Mouse (Mus musculus) MEL (cell line): ENCODE data around the gene Nkain1. TPM values are rescaled to one million over a fixed set of nuclear protein-coding genes. Genes with fewer than 3 reads are reported as not detected.

ENCODE experiments used
- DNase-seq: peaks from one replicate; pipeline ENCODE4 v3.0.0; 2011; ENCODE audit warnings: low read depth, low spot score
- H3K27ac ChIP-seq: 2 replicates; pipeline ENCODE4 v1.5.1; 2012; ENCODE audit warnings: low read depth, mild to moderate bottlenecking, control low read depth, low read length, moderate library complexity; ENCODE audit not compliant: control insufficient read depth
- H3K27me3 ChIP-seq, 2 experiments: fragments of 150-350 bp in 1 of 2; sonication (generic) in 1 of 2; 2 replicates each; pipeline ENCODE4 v1.6.1; 2012; ENCODE audit warnings: low read length in 2 of 2, mild to moderate bottlenecking in 2 of 2, improper control_type of control experiment in 1 of 2, moderate library complexity in 1 of 2; ENCODE audit not compliant: insufficient read depth in 2 of 2, control insufficient read depth in 1 of 2
- H3K36me3 ChIP-seq, 2 experiments: 2 replicates each; pipeline ENCODE4 v1.6.1; 2012 to 2014; ENCODE audit warnings: low read length in 2 of 2, improper control_type of control experiment in 1 of 2, inconsistent platforms in 1 of 2, mild to moderate bottlenecking in 1 of 2; ENCODE audit not compliant: insufficient read depth in 2 of 2, control insufficient read depth in 1 of 2
- H3K4me1 ChIP-seq, 2 experiments: fragments of 150-350 bp in 1 of 2; sonication (generic) in 1 of 2; 2 replicates each; pipeline ENCODE4 v1.6.1; 2012; ENCODE audit warnings: low read length in 2 of 2, improper control_type of control experiment in 1 of 2, mild to moderate bottlenecking in 1 of 2; ENCODE audit not compliant: insufficient read depth in 2 of 2, control insufficient read depth in 1 of 2
- H3K4me3 ChIP-seq, 2 experiments: fragments of 150-350 bp in 1 of 2; sonication (generic) in 1 of 2; 2 replicates each; pipeline ENCODE4 v1.5.1; 2012; ENCODE audit warnings: low read depth in 2 of 2, low read length in 2 of 2, mild to moderate bottlenecking in 2 of 2, moderate library complexity in 2 of 2, control low read depth in 1 of 2, improper control_type of control experiment in 1 of 2; ENCODE audit not compliant: control insufficient read depth in 1 of 2, insufficient read depth in 1 of 2
- H3K79me2 ChIP-seq: 2 replicates; pipeline ENCODE4 v1.6.1; 2012; ENCODE audit warnings: mild to moderate bottlenecking, low read length, moderate library complexity; ENCODE audit not compliant: control insufficient read depth, poor library complexity, insufficient read depth
- H3K9ac ChIP-seq: 2 replicates; pipeline ENCODE4 v1.6.1; 2012; ENCODE audit warnings: low read depth, mild to moderate bottlenecking, control low read depth, low read length, moderate library complexity; ENCODE audit not compliant: control insufficient read depth, poor library complexity, severe bottlenecking
- H3K9me3 ChIP-seq: fragments of 150-350 bp; sonication (generic); replicated peaks from 2 replicates; pipeline ENCODE4 v1.6.1; 2012; ENCODE audit warnings: mild to moderate bottlenecking, low read length, improper control_type of control experiment, moderate library complexity; ENCODE audit not compliant: insufficient read depth
- CHD1 ChIP-seq: IDR thresholded peaks from 2 replicates; pipeline ENCODE4 v1.6.1; 2012; ENCODE audit warnings: low read depth, mild to moderate bottlenecking, inconsistent platforms, low read length, improper control_type of control experiment
- CHD2 ChIP-seq: IDR thresholded peaks from 2 replicates; pipeline ENCODE4 v1.6.1; 2011; ENCODE audit warnings: low read length, improper control_type of control experiment
- ETS1 ChIP-seq: IDR thresholded peaks from 2 replicates; pipeline ENCODE4 v1.6.1; 2012; ENCODE audit warnings: low read depth, mild to moderate bottlenecking, inconsistent platforms, low read length, improper control_type of control experiment, moderate library complexity
- GATA1 ChIP-seq: IDR thresholded peaks from 2 replicates; pipeline ENCODE4 v1.6.1; 2011; ENCODE audit warnings: low read depth, low read length, improper control_type of control experiment
- HCFC1 ChIP-seq: IDR thresholded peaks from 2 replicates; pipeline ENCODE4 v1.6.1; 2012; ENCODE audit warnings: low read depth, mild to moderate bottlenecking, inconsistent platforms, low read length, improper control_type of control experiment, moderate library complexity
- KAT2A ChIP-seq: conservative IDR thresholded peaks from 2 replicates; pipeline ENCODE4 v1.6.1; 2012; ENCODE audit warnings: low read depth, low read length, improper control_type of control experiment, inconsistent platforms
- MAFK ChIP-seq: IDR thresholded peaks from 2 replicates; pipeline ENCODE4 v1.6.1; 2011; ENCODE audit warnings: low read depth, mild to moderate bottlenecking, low read length, improper control_type of control experiment, borderline replicate concordance
- MAX ChIP-seq: IDR thresholded peaks from 2 replicates; pipeline ENCODE4 v1.6.1; 2011; ENCODE audit warnings: low read length, improper control_type of control experiment
- MEF2A ChIP-seq: IDR thresholded peaks from 2 replicates; pipeline ENCODE4 v1.6.1; 2014; ENCODE audit warnings: low read depth, mild to moderate bottlenecking, inconsistent platforms, low read length, improper control_type of control experiment; ENCODE audit not compliant: poor library complexity, insufficient replicate concordance, severe bottlenecking; ENCODE audit errors: extremely low read depth
- MYC ChIP-seq: IDR thresholded peaks from 2 replicates; pipeline ENCODE4 v1.6.1; 2011; ENCODE audit warnings: low read depth, mild to moderate bottlenecking, low read length, improper control_type of control experiment, moderate library complexity
- NELFE ChIP-seq: IDR thresholded peaks from 2 replicates; pipeline ENCODE4 v1.6.1; 2011; ENCODE audit warnings: low read depth, low read length, improper control_type of control experiment
- NRF1 ChIP-seq: IDR thresholded peaks from 2 replicates; pipeline ENCODE4 v1.6.1; 2014; ENCODE audit warnings: low read depth, mild to moderate bottlenecking, inconsistent platforms, low read length, improper control_type of control experiment, moderate library complexity; ENCODE audit not compliant: poor library complexity, insufficient read depth, severe bottlenecking
- POLR2A ChIP-seq, 2 experiments: IDR thresholded peaks; 2 replicates each; pipeline ENCODE4 v1.6.1; 2011 to 2012; ENCODE audit warnings: low read length in 2 of 2, mild to moderate bottlenecking in 2 of 2, control low read depth in 1 of 2, improper control_type of control experiment in 1 of 2, low read depth in 1 of 2, moderate library complexity in 1 of 2; ENCODE audit not compliant: control insufficient read depth in 1 of 2, insufficient read depth in 1 of 2, poor library complexity in 1 of 2
- RAD21 ChIP-seq: IDR thresholded peaks from 2 replicates; pipeline ENCODE4 v1.6.1; 2011; ENCODE audit warnings: mild to moderate bottlenecking, low read depth, low read length, improper control_type of control experiment
- SIN3A ChIP-seq: IDR thresholded peaks from 2 replicates; pipeline ENCODE4 v1.6.1; 2012; ENCODE audit warnings: low read length, improper control_type of control experiment, inconsistent platforms
- TAL1 ChIP-seq: IDR thresholded peaks from 2 replicates; pipeline ENCODE4 v1.6.1; 2012; ENCODE audit warnings: mild to moderate bottlenecking, inconsistent platforms, low read length, moderate library complexity, mixed read lengths
- TBP ChIP-seq: IDR thresholded peaks from 2 replicates; pipeline ENCODE4 v1.8.0; 2011; ENCODE audit warnings: low read depth, low read length, improper control_type of control experiment
- TCF12 ChIP-seq: IDR thresholded peaks from 2 replicates; pipeline ENCODE4 v1.6.1; 2014; ENCODE audit warnings: low read depth, mild to moderate bottlenecking, inconsistent platforms, low read length, improper control_type of control experiment, moderate library complexity
- UBTF ChIP-seq: IDR thresholded peaks from 2 replicates; pipeline ENCODE4 v1.6.1; 2012; ENCODE audit warnings: low read depth, mild to moderate bottlenecking, inconsistent platforms, low read length, improper control_type of control experiment, moderate library complexity, borderline replicate concordance; ENCODE audit not compliant: insufficient read depth
- USF2 ChIP-seq, 2 experiments: IDR thresholded peaks; 2 replicates each; pipeline ENCODE4 v1.6.1; 2011 to 2012; ENCODE audit warnings: improper control_type of control experiment in 2 of 2, low read length in 2 of 2, borderline replicate concordance in 1 of 2, inconsistent platforms in 1 of 2, low read depth in 1 of 2, mild to moderate bottlenecking in 1 of 2; ENCODE audit not compliant: insufficient read depth in 1 of 2
- ZC3H11A ChIP-seq: IDR thresholded peaks from 2 replicates; pipeline ENCODE4 v1.6.1; 2012; ENCODE audit warnings: low read depth, mild to moderate bottlenecking, inconsistent platforms, low read length, improper control_type of control experiment
- ZMIZ1 ChIP-seq: IDR thresholded peaks from 2 replicates; pipeline ENCODE4 v1.6.1; 2012; ENCODE audit warnings: low read depth, mild to moderate bottlenecking, inconsistent platforms, low read length, improper control_type of control experiment, moderate library complexity
- ZNF384 ChIP-seq: IDR thresholded peaks from 2 replicates; pipeline ENCODE4 v1.6.1; 2012; ENCODE audit warnings: low read depth, mild to moderate bottlenecking, inconsistent platforms, low read length, improper control_type of control experiment
- polyA plus RNA-seq, 2 experiments: library from polyadenylated mRNA; stranded (reverse) in 1 of 2; unstranded in 1 of 2; fragments of >175 nt in 1 of 2; fragments of >200 nt in 1 of 2; gene quantifications; 2 replicates each; pipeline versions ENCODE4 v1.2.1 to v1.2.4; 2012; ENCODE audit warnings: low replicate concordance in 2 of 2, low read depth in 1 of 2; ENCODE audit not compliant: insufficient read length in 2 of 2, insufficient read depth in 1 of 2, missing spikeins in 1 of 2
- total RNA-seq: library from RNA; depleted of rRNA; stranded (reverse); fragments of 300-350 nt; gene quantifications from 2 replicates; pipeline ENCODE4 v1.2.3, GENCODE M21; 2012

Nkain1 gene
- total and polyA plus RNA-seq, 3 experiments: 5.3 to 18.5 TPM; not detected in 1

- no peak overlapping the region for H3K9ac ChIP-seq
- H3K79me2 ChIP-seq: no peaks in the 10 kb centered on the region; the same call in 1 of the 2 replicates
- H3K27ac ChIP-seq: no peak overlapping the region
- no peaks in the 10 kb centered on the region for H3K4me1 ChIP-seq
- H3K4me3 ChIP-seq: no peak overlapping the region
- no peak for TF ChIP-seq RAD21
- TF ChIP-seq CHD2: no peak
- no peak for TF ChIP-seq NRF1
- no peak for TF ChIP-seq ZC3H11A
- TF ChIP-seq ZNF384: no peak
- TF ChIP-seq TBP: no peak
- TF ChIP-seq UBTF: no peak
- no peak for TF ChIP-seq ZMIZ1
- no peak for TF ChIP-seq HCFC1
- TF ChIP-seq ETS1: no peak
- TF ChIP-seq POLR2A (IDR thresholded peaks at IDR 0.05; ENCODE audit: control insufficient read depth in 1 of 2, insufficient read depth in 1 of 2, low read depth in 1 of 2, low read length in 2 of 2, poor library complexity in 1 of 2): no peak
- TF ChIP-seq MYC: no peak
- no peak for TF ChIP-seq USF2 (IDR thresholded peaks at IDR 0.05; ENCODE audit: borderline replicate concordance in 1 of 2, insufficient read depth in 1 of 2, low read depth in 1 of 2, low read length in 2 of 2)
- no peak for TF ChIP-seq CHD1
- no peak for TF ChIP-seq TAL1
- no peak for TF ChIP-seq MAFK
- no peak for TF ChIP-seq MEF2A
- TF ChIP-seq KAT2A: no peak
- no peak for TF ChIP-seq GATA1
- no peak for TF ChIP-seq MAX
- H3K27me3 ChIP-seq: no peaks in the 10 kb centered on the region
- no peaks in the 10 kb centered on the region for H3K36me3 ChIP-seq
- H3K9me3 ChIP-seq: no peaks in the 10 kb centered on the region
- no peak for DNase-seq
Measured at GRCm38 (mm10) chr4:130578734-130579274, 4.8 kb upstream of the Nkain1 start.

DNA sequence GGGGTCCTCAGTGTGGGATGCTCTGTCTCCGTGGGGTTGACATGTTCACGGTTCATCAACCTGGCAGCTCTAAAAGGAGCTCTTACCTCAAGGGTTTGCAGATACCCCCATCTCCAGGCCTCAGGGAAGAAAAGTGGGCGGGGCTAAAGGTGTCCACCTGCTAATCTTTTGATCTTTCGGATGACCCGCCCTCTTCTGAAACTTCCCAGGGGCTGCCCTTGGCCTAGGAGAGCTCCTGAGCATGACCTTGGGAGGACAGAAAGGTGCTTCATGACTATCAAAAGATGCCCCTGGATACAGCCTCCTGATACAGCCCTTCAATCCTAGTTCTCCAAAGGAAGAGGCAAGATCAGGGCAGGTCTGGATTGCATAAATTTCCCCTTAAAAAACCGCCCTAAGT, 3.1 kb upstream of the Nkain1 start:
- no peaks in the 10 kb centered on the region; the same call in 1 of the 2 replicates for H3K79me2 ChIP-seq

More for the DNA sequence above, 3.1 kb upstream of the Nkain1 start:
- H3K4me3 ChIP-seq: no peak overlapping the region
- H3K27me3 ChIP-seq: no peaks in the 10 kb centered on the region
- no peak overlapping the region for H3K9ac ChIP-seq
- H3K36me3 ChIP-seq: no peaks in the 10 kb centered on the region
- DNase-seq: no peak
- peaks cover 0 to 2% of the 10 kb centered on the region in 2 experiments; a peak in 1 of 4 replicates for H3K4me1 ChIP-seq
- no peak for TF ChIP-seq GATA1
- TF ChIP-seq ETS1: no peak
- TF ChIP-seq POLR2A (IDR thresholded peaks at IDR 0.05; ENCODE audit: control insufficient read depth in 1 of 2, insufficient read depth in 1 of 2, low read depth in 1 of 2, low read length in 2 of 2, poor library complexity in 1 of 2): no peak
- TF ChIP-seq NELFE: no peak
- no peak for TF ChIP-seq TCF12
- TF ChIP-seq SIN3A: no peak
- no peak for TF ChIP-seq KAT2A
- no peak for TF ChIP-seq MAFK
- H3K27ac ChIP-seq: no peak overlapping the region
- H3K9me3 ChIP-seq: no peaks in the 10 kb centered on the region
